Mouse (Mus musculus) liver, embryonic 14.5 days (tissue): ENCODE measurements around the gene Uvssa. TPM values are rescaled to one million over a fixed set of nuclear protein-coding genes. Genes with fewer than 3 reads are reported as not detected.

Experiments used
- ATAC-seq: fragments of 200-750 bp; cut with Nextera tagmentation; 2 replicates; pipeline ENCODE4 v1.8.0; 2017; ENCODE audit warnings: moderate number of reproducible peaks, mild to moderate bottlenecking, moderate library complexity; ENCODE audit not compliant: insufficient read depth
- DNase-seq, 3 experiments: peaks; one replicate each; pipeline ENCODE4 v3.0.0-alpha.2; 2012 to 2013; ENCODE audit warnings: low read depth in 3 of 3, low spot score in 3 of 3
- H3K27ac ChIP-seq: fragments of 300-500 bp; sonication (generic); 2 replicates; pipeline ENCODE4 v1.5.1; 2014; ENCODE audit warnings: moderate library complexity, mild to moderate bottlenecking, control low read depth, inconsistent platforms
- H3K27me3 ChIP-seq: fragments of 300-500 bp; sonication (generic); 2 replicates; pipeline ENCODE4 v1.6.1; 2014; ENCODE audit warnings: mild to moderate bottlenecking, low read length, moderate library complexity; ENCODE audit not compliant: control insufficient read depth, insufficient read depth
- H3K36me3 ChIP-seq: fragments of 300-500 bp; sonication (generic); replicated peaks from 2 replicates; pipeline ENCODE4 v1.6.1; 2014; ENCODE audit warnings: low read depth; ENCODE audit not compliant: control insufficient read depth, insufficient read depth
- H3K4me1 ChIP-seq, 2 experiments: fragments of 200-500 bp in 1 of 2; fragments of 300-500 bp in 1 of 2; sonication (generic) in 1 of 2; replicated peaks; 2 replicates each; pipeline ENCODE4 v1.6.1; 2012 to 2014; ENCODE audit warnings: antibody characterized with exemption in 1 of 2, inconsistent platforms in 1 of 2, low read length in 1 of 2; ENCODE audit not compliant: control insufficient read depth in 2 of 2, insufficient read depth in 2 of 2
- H3K4me2 ChIP-seq: fragments of 300-500 bp; sonication (generic); 2 replicates; pipeline ENCODE4 v1.6.1; 2014; ENCODE audit warnings: low read depth, mild to moderate bottlenecking, control low read depth, moderate library complexity
- H3K4me3 ChIP-seq, 2 experiments: fragments of 200-500 bp in 1 of 2; fragments of 300-500 bp in 1 of 2; sonication (generic) in 1 of 2; 2 replicates each; pipeline ENCODE4 v1.5.1; 2012 to 2014; ENCODE audit warnings: low read depth in 2 of 2, low read length in 2 of 2, mild to moderate bottlenecking in 2 of 2, control low read depth in 1 of 2, inconsistent platforms in 1 of 2, moderate library complexity in 1 of 2; ENCODE audit not compliant: insufficient read depth in 1 of 2
- H3K9ac ChIP-seq: fragments of 300-500 bp; sonication (generic); replicated peaks from 2 replicates; pipeline ENCODE4 v1.6.1; 2014; ENCODE audit warnings: mild to moderate bottlenecking, control low read depth, moderate library complexity
- H3K9me3 ChIP-seq: fragments of 300-500 bp; sonication (generic); 2 replicates; pipeline ENCODE4 v1.6.1; 2016; ENCODE audit warnings: low read length, mixed read lengths; ENCODE audit not compliant: control insufficient read depth
- CTCF ChIP-seq: IDR thresholded peaks from 2 replicates; pipeline ENCODE4 v1.5.1; 2016; ENCODE audit warnings: antibody characterized with exemption, low read depth, control low read depth
- EP300 ChIP-seq: IDR thresholded peaks from 2 replicates; pipeline ENCODE4 v1.6.1; 2016; ENCODE audit warnings: antibody characterized with exemption, low read depth
- WGBS: fragments of 180-500 bp; shearing (Covaris S2); extraction: QIAGEN DNeasy Blood & Tissue Kit; methylation state at CpG from one replicate; pipeline ENCODE4 v1.1.7; 2014; ENCODE audit not compliant: insufficient replicate concordance; 5-methylcytosine and 5-hydroxymethylcytosine counted together
- polyA plus RNA-seq, 2 experiments: library from polyadenylated mRNA; depleted of rRNA in 1 of 2; stranded (reverse) in 1 of 2; unstranded in 1 of 2; fragments of >200 nt; fragmentation: Nextera tagmentation in 1 of 2; extraction: Ambion mirVana in 1 of 2; gene quantifications; 2 replicates each; pipeline versions ENCODE4 v1.2.1 to v1.2.3; 2012 to 2014

The Uvssa gene
- polyA plus RNA-seq, 2 experiments, result 1.5 to 2.2 TPM

GRCm38 (mm10) chr5:33352273-33352645 is 26.1 kb upstream of the Uvssa start:
- Histone ChIP-seq H3K9ac (no peak overlapping the region), H3K9me3 (no peaks in the 10 kb centered on the region), H3K4me2 (no peak overlapping the region), H3K27me3 (no peaks in the 10 kb centered on the region), H3K27ac (no peak overlapping the region), H3K4me1 (peaks cover 0 to 5% of the 10 kb centered on the region in 2 experiments; a peak in 3 of 4 replicates), H3K4me3 (no peak overlapping the region), H3K36me3 (no peaks in the 10 kb centered on the region)
- ATAC-seq, result no peak
- no peak for DNase-seq
- TF ChIP-seq CTCF (no peak), EP300 (no peak)
- 58% methylated on average over 8 of the region's 8 CpGs for WGBS

- Histone ChIP-seq H3K4me2 (no peak overlapping the region), H3K27me3 (no peaks in the 10 kb centered on the region), H3K9ac (no peak overlapping the region), H3K27ac (no peak overlapping the region), H3K4me3 (no peak overlapping the region), H3K36me3 (no peaks in the 10 kb centered on the region), H3K9me3 (no peaks in the 10 kb centered on the region), H3K4me1 (peaks cover 3 to 10% of the 10 kb centered on the region in 2 experiments)
- ATAC-seq, result no peak
- TF ChIP-seq CTCF (no peak), EP300 (no peak)
- 71% methylated on average over 3 of the region's 3 CpGs for WGBS
- no peak for DNase-seq
These were observed 25.3 kb upstream of the Uvssa start for GRCm38 (mm10) chr5:33353011-33353410.

GRCm38 (mm10) chr5:33357494-33357893 is 20.9 kb upstream of the Uvssa start:
- no peak overlapping the region for H3K27ac ChIP-seq
- H3K9me3 ChIP-seq, result no peaks in the 10 kb centered on the region
- no peak overlapping the region for H3K4me3 ChIP-seq
- H3K27me3 ChIP-seq, result no peaks in the 10 kb centered on the region
- WGBS, result 51% methylated on average over 1 of the region's 1 CpGs
- no peak overlapping the region for H3K4me2 ChIP-seq
- no peak for ATAC-seq
- peaks cover 16% of the 10 kb centered on the region for H3K36me3 ChIP-seq
- no peak for TF ChIP-seq EP300
- no peak for TF ChIP-seq CTCF
- no peak overlapping the region for H3K9ac ChIP-seq
- no peak for DNase-seq
- H3K4me1 ChIP-seq, result peaks cover 3 to 6% of the 10 kb centered on the region in 2 experiments

- Histone ChIP-seq H3K9me3 (no peaks in the 10 kb centered on the region), H3K9ac (no peak overlapping the region; the same call in 1 of the 2 replicates), H3K4me3 (no peak overlapping the region), H3K27me3 (no peaks in the 10 kb centered on the region), H3K4me1 (peaks cover 3 to 6% of the 10 kb centered on the region in 2 experiments), H3K4me2 (no peak overlapping the region), H3K36me3 (peaks cover 18% of the 10 kb centered on the region), H3K27ac (no peak overlapping the region)
- ATAC-seq, result no peak
- no peak for TF ChIP-seq CTCF
- no peak for TF ChIP-seq EP300
- DNase-seq, result no peak
- 88% methylated on average over 4 of the region's 4 CpGs for WGBS
These were observed 19.9 kb upstream of the Uvssa start for GRCm38 (mm10) chr5:33358467-33358866.

- Histone ChIP-seq H3K4me1 (no peaks in the 10 kb centered on the region), H3K9ac (no peak overlapping the region), H3K27me3 (no peaks in the 10 kb centered on the region), H3K27ac (no peak overlapping the region), H3K4me3 (no peak overlapping the region), H3K9me3 (no peaks in the 10 kb centered on the region), H3K4me2 (no peak overlapping the region), H3K36me3 (peaks cover 23% of the 10 kb centered on the region)
- WGBS, result 91% methylated on average over 5 of the region's 5 CpGs
- DNase-seq (no peak), ATAC-seq (no peak)
- TF ChIP-seq EP300 (no peak), CTCF (no peak)
These were observed 15.1 kb upstream of the Uvssa start for GRCm38 (mm10) chr5:33363263-33363662.
